Mouse (Mus musculus) small intestine, adult 2 months (tissue): ENCODE results near the gene Abhd2.

Source experiments
- CTCF ChIP-seq: fragments of 200-500 bp; IDR thresholded peaks from 2 replicates; pipeline ENCODE4 v1.5.1; 2012; ENCODE audit warnings: low read depth, mild to moderate bottlenecking, control low read depth, inconsistent platforms, low read length, moderate library complexity, mixed read lengths; ENCODE audit not compliant: insufficient replicate concordance, insufficient read length; ENCODE audit errors: extremely low read depth
- POLR2A ChIP-seq: fragments of 200-500 bp; IDR thresholded peaks from 2 replicates; pipeline ENCODE4 v1.6.1; 2012; ENCODE audit warnings: low read depth, mild to moderate bottlenecking, control low read depth, inconsistent platforms, low read length, moderate library complexity

GRCm38 (mm10) chr7:79387140-79387539 lies 114.1 kb downstream of the Abhd2 start:
- no peak for TF ChIP-seq CTCF
- no peak for TF ChIP-seq POLR2A
